Mouse (Mus musculus) kidney, adult 2 months (tissue): ENCODE data around the gene Traf1.

Source experiments
- CTCF ChIP-seq: fragments of 200-500 bp; conservative IDR thresholded peaks from 2 replicates; pipeline ENCODE4 v1.5.1; 2011; ENCODE audit warnings: low read depth, mild to moderate bottlenecking, control low read depth, low read length, moderate library complexity, mixed read lengths; ENCODE audit not compliant: insufficient read depth, insufficient read length
- POLR2A ChIP-seq: fragments of 200-500 bp; IDR thresholded peaks from one replicate; pipeline ENCODE4 v1.6.1; 2011; ENCODE audit warnings: low read depth, low read length, control low read depth

GRCm38 (mm10) chr2:34906861-34907604, 54.5 kb downstream of the Traf1 start:
- TF ChIP-seq CTCF (no peak), POLR2A (no peak)
